Mouse (Mus musculus) embryo, embryonic 10.5 days (tissue): ENCODE data around the gene Slx4ip.
A peak's percentile ranks its signal among the peaks of the same experiment; 100 is the strongest.

Source experiments
- DNase-seq: peaks from one replicate; pipeline ENCODE4 v3.0.0-alpha.2; 2015; ENCODE audit warnings: low spot score

Gene Slx4ip

GRCm38 (mm10) chr2:137099211-137099734 is 208.3 kb downstream of the Slx4ip start:
- peak; percentile 65 for DNase-seq

- peak; percentile 61 for DNase-seq
Observed at GRCm38 (mm10) chr2:137101074-137101473, 210.1 kb downstream of the Slx4ip start.

DNA sequence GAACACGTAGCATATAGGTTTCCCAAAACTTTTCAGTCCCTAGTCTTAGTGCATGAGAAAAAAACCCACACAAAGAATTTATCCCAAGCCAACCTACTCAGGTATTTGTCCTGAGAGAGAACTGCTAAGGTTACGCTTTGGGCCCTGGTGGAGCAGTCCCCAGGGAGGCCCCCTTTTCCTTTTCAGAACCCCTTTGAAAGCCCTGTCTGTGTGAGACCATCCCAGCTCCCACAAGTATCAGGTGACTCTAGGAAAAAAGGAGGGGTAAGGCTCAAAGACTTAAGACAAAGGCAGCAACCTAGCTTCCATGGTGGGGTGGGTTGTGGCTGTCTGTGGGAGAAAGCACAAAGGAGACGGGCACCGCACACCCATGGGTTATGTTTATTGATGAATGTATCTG is 216.2 kb downstream of the Slx4ip start:
- DNase-seq, result no peak

- DNase-seq, result no peak
Observed at GRCm38 (mm10) chr2:137107946-137108345, 216.9 kb downstream of the Slx4ip start.

GRCm38 (mm10) chr2:137109321-137110213 is 218.5 kb downstream of the Slx4ip start:
- peak; percentile 61 for DNase-seq

- DNase-seq, result peak; percentile 68
Observed at GRCm38 (mm10) chr2:137110214-137110898, 219.3 kb downstream of the Slx4ip start.

GRCm38 (mm10) chr2:137113288-137114061 is 222.5 kb downstream of the Slx4ip start:
- peak; percentile 59 for DNase-seq

DNA sequence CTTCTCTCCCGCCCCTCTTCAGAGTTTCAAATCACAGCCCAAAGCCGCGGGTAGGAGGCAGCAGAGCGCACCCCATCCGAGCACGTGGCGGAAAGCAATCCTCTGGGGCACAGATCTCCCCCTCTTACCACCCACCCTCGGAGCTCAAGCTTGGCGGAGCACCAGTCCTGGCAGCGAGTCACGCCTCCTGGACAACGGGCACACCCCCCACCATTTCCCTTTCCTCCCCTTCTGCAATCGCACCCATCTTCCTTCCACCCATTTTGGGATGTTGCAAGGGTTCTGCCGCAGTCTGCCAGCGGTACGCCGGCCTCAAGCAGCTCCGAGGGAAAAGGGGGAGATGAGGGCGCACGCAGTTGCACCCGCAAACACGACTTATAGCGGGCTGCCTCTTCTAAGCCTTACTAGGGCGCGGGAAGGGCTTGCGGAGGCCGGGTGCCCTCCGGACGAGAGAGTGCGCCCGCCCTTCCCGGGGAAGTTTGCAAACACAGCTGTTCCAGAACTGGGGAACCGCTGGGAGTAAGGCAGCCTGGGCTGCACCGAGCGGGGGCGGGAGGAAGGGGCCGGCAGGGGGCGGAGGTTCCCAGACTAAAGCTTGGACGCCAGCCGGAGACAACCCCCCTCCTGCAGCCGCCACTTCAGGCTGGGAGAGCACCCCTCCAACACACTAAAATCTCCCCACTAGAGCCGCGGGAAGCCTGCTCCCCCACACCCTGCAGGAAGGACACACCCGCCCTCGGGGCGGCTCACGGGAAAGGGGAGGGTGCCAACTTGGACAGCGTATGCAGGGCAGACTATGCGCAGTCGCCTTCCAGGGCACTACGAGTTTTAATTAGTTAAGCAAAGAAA is 223.5 kb downstream of the Slx4ip start:
- DNase-seq, result peak; percentile 85

GRCm38 (mm10) chr2:137115241-137116024 is 224.4 kb downstream of the Slx4ip start:
- peak; percentile 58 for DNase-seq

- DNase-seq, result peak; percentile 81
Observed at GRCm38 (mm10) chr2:137116025-137116674, 225.1 kb downstream of the Slx4ip start, which contains the start of gene Jag1. TSS of gene Jag1 (minus strand) at chr2:137116644.

DNA sequence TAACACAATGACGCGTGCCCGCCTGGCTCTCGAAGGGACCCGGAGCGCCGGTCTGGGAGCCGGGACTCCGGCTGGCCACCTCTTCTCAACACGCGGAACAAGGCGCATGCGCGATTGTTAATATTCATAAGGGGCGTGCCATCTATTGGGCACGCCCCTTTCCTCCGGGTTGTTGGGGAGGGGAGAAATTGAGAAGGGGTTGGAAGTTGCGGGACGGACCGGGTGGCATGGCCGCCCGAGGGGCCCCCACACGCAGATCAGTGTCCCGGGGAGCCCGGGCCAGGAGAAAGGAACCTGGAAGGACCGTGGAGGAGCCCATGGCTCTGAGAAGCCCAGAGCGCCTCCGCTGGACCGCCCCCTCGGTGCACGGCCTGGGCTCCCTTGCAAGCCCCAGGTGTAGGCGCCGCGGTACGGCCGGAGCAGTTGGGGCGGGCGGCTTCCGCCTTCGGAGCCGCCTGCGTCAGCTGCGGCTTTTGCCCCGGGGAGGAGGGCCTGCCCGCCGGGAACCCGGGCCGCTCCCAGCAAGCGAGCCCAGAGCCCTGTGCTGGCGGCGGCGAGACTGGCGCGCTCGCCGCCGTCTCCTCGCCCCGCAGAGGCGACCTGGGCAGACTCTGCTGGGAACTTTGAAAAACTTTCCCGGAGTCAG is 225.8 kb downstream of the Slx4ip start:
- DNase-seq, result peak; percentile 100

DNA sequence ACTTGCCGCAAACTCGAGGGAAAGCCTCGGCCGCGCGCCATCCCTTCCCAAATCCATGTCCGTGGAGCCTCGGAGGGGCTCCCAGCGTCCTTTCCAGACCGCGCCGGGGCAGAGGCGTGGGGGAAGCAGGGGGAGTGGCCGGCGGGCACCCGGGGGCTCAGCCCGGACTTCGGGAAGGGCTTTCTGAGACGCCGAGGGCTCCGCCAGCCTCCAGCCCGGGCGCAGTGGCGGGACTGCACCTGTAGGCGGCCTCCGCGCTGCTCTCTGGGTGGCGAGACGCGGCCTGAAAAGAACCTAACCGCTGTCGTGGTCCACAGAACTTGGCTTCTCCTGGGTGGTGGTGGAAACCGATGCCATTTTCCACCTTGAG is 226.3 kb downstream of the Slx4ip start:
- peak; percentile 91 for DNase-seq
